Mouse (Mus musculus): Measurements from ENCODE around the gene Nop2.

Nop2 gene

GRCm38 (mm10) chr6:125170194-125170593 lies 38.5 kb downstream of the Nop2 start:
- no peak for DNase-seq (ENCODE audit: low spot score in 2 of 2)

GRCm38 (mm10) chr6:125172474-125172873 lies 40.8 kb downstream of the Nop2 start:
- no peak for DNase-seq (ENCODE audit: low spot score in 2 of 2)

GRCm38 (mm10) chr6:125173256-125173655 lies 41.5 kb downstream of the Nop2 start:
- no peak for DNase-seq (ENCODE audit: low spot score in 2 of 2)

DNA sequence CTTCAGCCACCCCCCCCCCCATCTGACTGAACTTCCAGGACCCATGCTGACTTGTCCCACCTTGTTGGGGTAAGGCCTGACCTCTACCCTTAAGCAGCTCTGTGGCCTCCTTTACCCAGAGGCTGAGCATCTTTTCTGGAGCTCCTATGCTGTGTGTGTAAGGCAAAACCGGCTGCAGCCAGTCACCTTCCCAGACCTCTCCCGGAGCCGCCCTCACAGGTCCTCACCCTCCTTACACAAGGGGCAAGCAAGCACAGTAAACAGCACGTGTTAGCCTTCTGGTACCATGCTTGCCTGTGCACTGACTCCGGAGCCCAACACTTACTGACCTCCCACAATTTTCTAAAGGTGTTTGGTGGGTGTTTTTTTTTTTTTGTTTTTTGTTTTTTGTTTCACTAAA lies 43.8 kb downstream of the Nop2 start:
- no peak for DNase-seq (ENCODE audit: low spot score in 2 of 2)

- DNase-seq (ENCODE audit: low spot score in 2 of 2), result no peak
These were observed 47.9 kb downstream of the Nop2 start for GRCm38 (mm10) chr6:125179601-125180000.

DNA sequence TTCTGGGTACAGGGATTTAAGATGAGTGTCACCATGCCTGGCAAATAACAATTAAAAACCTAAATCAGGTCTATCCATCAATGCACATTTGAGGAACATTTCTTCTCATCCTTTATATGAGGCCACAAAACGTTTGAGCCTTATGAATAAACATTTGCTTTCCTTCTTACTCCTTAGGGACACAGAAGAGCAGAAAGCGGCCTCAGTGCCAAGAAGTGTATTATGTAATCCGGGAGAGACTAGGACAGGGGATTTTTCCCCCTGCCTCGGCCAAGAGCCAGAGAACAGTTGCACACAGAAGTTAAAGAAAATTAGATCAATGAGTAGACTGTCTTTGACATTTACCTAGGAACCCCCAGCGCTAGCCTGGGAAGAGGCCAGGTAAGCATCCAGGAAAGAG lies 50.4 kb downstream of the Nop2 start:
- no peak for DNase-seq (ENCODE audit: low spot score in 2 of 2)

DNA sequence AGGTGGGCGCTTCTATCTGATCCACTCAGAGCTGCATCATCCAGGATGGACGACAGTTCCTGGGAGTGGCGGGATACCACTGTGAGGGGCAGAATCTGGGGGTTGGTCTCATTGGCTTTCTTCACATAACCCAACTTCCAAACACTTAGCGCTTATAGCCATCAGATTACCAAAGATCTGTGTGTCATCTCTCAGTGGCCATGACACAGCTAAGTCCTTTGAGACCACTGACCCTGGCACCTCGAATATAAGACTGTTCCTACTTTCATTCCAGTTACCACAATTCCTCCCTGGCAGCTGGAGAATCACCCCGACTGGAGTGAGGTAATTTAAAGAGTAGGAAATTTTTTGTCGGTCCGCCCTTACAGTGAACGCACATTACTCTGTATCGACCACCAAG lies 54.5 kb downstream of the Nop2 start:
- no peak for DNase-seq (ENCODE audit: low spot score in 2 of 2)

DNA sequence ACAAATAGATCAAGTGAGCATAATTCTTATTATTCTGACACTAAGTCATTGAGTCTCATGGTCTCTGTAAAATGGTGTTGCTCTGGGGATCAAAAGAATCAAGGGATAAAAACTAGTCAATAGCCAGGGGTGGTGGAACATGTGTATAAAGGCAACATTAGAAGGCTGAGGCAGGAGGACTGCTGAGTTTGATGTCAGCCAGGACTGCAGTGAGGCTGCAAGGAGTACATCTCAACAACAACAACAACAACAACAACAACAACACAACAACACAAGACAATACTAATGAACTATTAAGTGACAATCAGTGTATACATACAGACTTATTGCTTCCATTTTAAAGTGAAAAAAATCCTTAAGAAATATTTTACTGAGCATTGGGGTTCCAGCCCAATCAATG lies 59.1 kb downstream of the Nop2 start:
- no peak for DNase-seq (ENCODE audit: low spot score in 2 of 2)

GRCm38 (mm10) chr6:125191332-125192015 lies 59.8 kb downstream of the Nop2 start, which contains the start of the genes Ncapd2 and Mrpl51:
Gene Ncapd2 (minus strand): TSS chr6:125191701.
Gene Mrpl51 (plus strand): TSS chr6:125191801.
- DNase-seq (ENCODE audit: low spot score in 2 of 2), result peak; percentile 96 to 99

DNA sequence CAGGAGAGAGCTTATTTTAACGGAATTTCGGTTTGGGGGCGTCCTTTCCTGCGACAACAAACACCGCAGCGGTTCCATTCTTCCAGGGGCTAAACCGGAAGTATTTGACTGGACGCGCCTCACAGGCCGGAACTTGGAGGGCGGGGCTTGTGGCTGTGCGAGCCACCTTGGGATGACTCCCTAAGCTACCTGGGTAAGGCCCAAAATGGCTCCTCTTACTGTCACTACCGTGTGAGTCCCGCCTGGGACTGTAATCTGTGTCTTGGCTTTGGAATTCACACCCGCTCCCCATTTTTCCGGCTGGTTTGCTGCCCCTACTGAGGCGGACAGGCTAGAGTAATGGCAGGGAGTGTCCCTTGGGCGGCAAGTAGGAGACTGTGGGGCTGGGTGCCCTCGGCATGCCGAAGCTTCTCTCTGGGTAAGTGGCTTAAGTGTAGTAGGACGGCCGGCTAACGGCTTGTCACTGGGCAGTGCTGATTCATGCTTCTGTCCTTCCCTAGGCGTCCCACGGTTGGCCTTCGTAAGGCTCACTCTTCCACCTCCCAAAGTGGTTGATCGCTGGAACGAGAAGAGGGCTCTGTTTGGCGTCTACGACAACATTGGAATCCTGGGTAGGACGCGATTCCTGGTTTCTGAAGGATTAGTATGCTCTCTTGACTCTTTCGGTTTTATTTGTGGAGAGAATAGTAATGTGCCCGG lies 60.5 kb downstream of the Nop2 start:
- DNase-seq (ENCODE audit: low spot score in 2 of 2), result peak; percentile 70 to 89

DNA sequence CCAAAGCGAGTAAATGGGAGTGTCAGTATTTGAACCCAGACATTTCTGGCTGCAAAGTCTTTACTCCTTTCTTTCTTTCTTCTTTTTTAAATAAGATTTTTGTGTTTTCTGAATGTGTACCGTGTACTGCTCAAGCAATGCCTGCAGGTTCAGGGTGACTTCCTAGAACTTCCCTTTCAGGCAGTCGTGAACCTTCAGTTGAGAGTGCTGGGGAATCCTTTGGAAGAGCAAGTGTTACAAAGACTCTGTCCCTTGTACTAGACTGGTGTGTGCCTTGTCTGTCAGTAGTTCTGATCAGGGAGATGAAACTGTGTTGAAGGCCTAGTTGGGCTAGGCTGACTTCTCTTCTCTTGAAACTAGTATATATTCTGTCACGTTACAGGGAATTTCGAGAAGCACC lies 61.1 kb downstream of the Nop2 start:
- no peak for DNase-seq (ENCODE audit: low spot score in 2 of 2)

DNA sequence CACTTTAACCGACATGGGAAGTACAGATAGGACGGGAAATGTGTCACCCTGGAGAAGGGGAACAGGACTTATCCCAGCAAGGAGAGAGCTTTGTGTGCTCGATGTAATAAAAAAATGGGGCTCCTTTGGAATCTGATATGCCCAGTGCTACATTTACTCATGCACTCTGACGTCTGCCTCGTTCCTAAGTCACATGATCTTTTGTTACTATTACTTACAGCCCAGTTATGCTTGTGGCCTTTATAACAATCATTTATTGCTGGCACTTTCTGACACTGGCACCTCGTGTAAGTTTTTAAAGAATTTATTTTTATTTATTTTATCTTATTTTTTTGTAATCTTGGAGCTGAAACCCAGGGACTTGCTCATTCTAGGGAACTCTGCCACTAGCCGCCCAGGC lies 61.7 kb downstream of the Nop2 start:
- DNase-seq (ENCODE audit: low spot score in 2 of 2), result no peak
